ENCODE assay signal across 9 mouse cellular contexts in genomic region chr6:31221490-31221889, GRCm38 (mm10).
A peak's percentile ranks its signal among the peaks of the same experiment; 100 is the strongest.
DNase-seq lines count a peak whose midpoint lies in the region; ATAC-seq lines count a peak whose summit lies in the region.
"Had no signal": no experiment of that assay in that cellular context is flagged by ENCODE, and none has a peak within 500 bp of the region (broad histone marks: within the 10 kb centered on the region; RNA-seq: fewer than 3 reads in every experiment).

No protein-coding gene starts in this region.

- no peaks in the 10 kb centered on the region for H3K9me3 ChIP-seq in forebrain, embryonic 14.5 days (replicated peaks; ENCODE audit: control insufficient read depth, low read length)
- no peaks in the 10 kb centered on the region for H3K9me3 ChIP-seq in kidney, embryonic 15.5 days (replicated peaks)

- H3K36me3 ChIP-seq in forebrain, embryonic 14.5 days (ENCODE audit: control insufficient read depth, insufficient read depth, low read length): no peaks in the 10 kb centered on the region
- H3K36me3 ChIP-seq in kidney, embryonic 15.5 days: no peaks in the 10 kb centered on the region

- 13% methylated on average over 10 of the region's 10 CpGs for WGBS in forebrain, embryonic 14.5 days
- WGBS in kidney, embryonic 15.5 days: 32% methylated on average over 10 of the region's 10 CpGs

- peaks cover 18% of the 10 kb centered on the region for H3K4me1 ChIP-seq in forebrain, embryonic 14.5 days (ENCODE audit: control insufficient read depth, insufficient read depth, low read length)
- H3K4me1 ChIP-seq in kidney, embryonic 15.5 days: peaks cover 35% of the 10 kb centered on the region

- H3K27ac ChIP-seq in forebrain, embryonic 14.5 days (ENCODE audit: low read depth, low read length): no peak overlapping the region
- no peak overlapping the region for H3K27ac ChIP-seq in kidney, embryonic 15.5 days
- H3K27ac ChIP-seq: kidney, postnatal 0 days had no signal

- peaks cover 35% of the 10 kb centered on the region for H3K27me3 ChIP-seq in forebrain, embryonic 14.5 days (replicated peaks; ENCODE audit: control insufficient read depth, insufficient read depth, low read length)
- peaks cover 77% of the 10 kb centered on the region for H3K27me3 ChIP-seq in kidney, embryonic 15.5 days

- DNase-seq in kidney, adult 9 months: peak; percentile 65
- DNase-seq in kidney, postnatal 25 days: no peak
- peak; percentile 57 for DNase-seq in forebrain, embryonic 14.5 days (ENCODE audit: low spot score)
- no peak for DNase-seq in frontal cortex, postnatal 25 days (ENCODE audit: low spot score in 2 of 2)
- no peak for DNase-seq in frontal cortex, postnatal 14 days (ENCODE audit: low spot score in 2 of 2)

- no peak overlapping the region for H3K4me3 ChIP-seq in forebrain, embryonic 14.5 days (ENCODE audit: low read depth, low read length)
- no peak overlapping the region for H3K4me3 ChIP-seq in kidney, embryonic 15.5 days (replicated peaks)

- ATAC-seq in CD4-positive, CD25-positive, alpha-beta regulatory T cell, adult 4 months: peak; percentile 37
- no peak for ATAC-seq in forebrain, embryonic 14.5 days
- 0 out of 2 replicates have a peak, but pooled peaks have one; percentile 12 for ATAC-seq in megakaryocyte progenitor cell, adult 5-6 weeks (replicated peaks; ENCODE audit: poor library complexity)
- ATAC-seq in kidney, embryonic 15.5 days (replicated peaks; ENCODE audit: low FRiP score): no peak

- no peak overlapping the region for H3K9ac ChIP-seq in forebrain, embryonic 14.5 days (ENCODE audit: low read length)
- H3K9ac ChIP-seq in kidney, embryonic 15.5 days: no peak overlapping the region

- peak overlapping the region; percentile 40 for H3K4me2 ChIP-seq in forebrain, embryonic 14.5 days (ENCODE audit: low read length)
- H3K4me2 ChIP-seq in kidney, embryonic 15.5 days: no peak overlapping the region

Comparison
In these comparisons a context has a peak if more than half of its experiments do, and no peak if none do; other contexts are left out.
1. DNase-seq: peak in kidney, adult 9 months (single experiment) and forebrain, embryonic 14.5 days (single experiment); none in kidney, postnatal 25 days (0 of 2), frontal cortex, postnatal 25 days (0 of 2) and frontal cortex, postnatal 14 days (0 of 2).
2. ATAC-seq: peak in CD4-positive, CD25-positive, alpha-beta regulatory T cell, adult 4 months (single experiment) and megakaryocyte progenitor cell, adult 5-6 weeks (single experiment); none in forebrain, embryonic 14.5 days (single experiment) and kidney, embryonic 15.5 days (single experiment).